Mouse (Mus musculus) olfactory bulb, adult 2 months (tissue): ENCODE results near the gene Slc26a1. TPM values are rescaled to one million over a fixed set of nuclear protein-coding genes. Genes with fewer than 3 reads are reported as not detected.

Experiments used
- H3K27ac ChIP-seq: fragments of 200-500 bp; 2 replicates; pipeline ENCODE4 v1.5.1; 2012; ENCODE audit warnings: low read depth, low read length; ENCODE audit not compliant: insufficient read depth
- H3K4me1 ChIP-seq: fragments of 200-500 bp; 2 replicates; pipeline ENCODE4 v1.6.1; 2012; ENCODE audit warnings: low read length; ENCODE audit not compliant: control insufficient read depth, insufficient read depth
- H3K4me3 ChIP-seq: fragments of 200-500 bp; 2 replicates; pipeline ENCODE4 v1.5.1; 2012; ENCODE audit warnings: mild to moderate bottlenecking, low read depth, low read length, moderate library complexity; ENCODE audit not compliant: insufficient read depth
- CTCF ChIP-seq: fragments of 200-500 bp; IDR thresholded peaks from 2 replicates; pipeline ENCODE4 v1.5.1; 2012; ENCODE audit warnings: low read depth, mild to moderate bottlenecking, low read length, moderate library complexity; ENCODE audit not compliant: insufficient read depth
- POLR2A ChIP-seq: fragments of 200-500 bp; IDR thresholded peaks from 2 replicates; pipeline ENCODE4 v1.6.1; 2012; ENCODE audit warnings: mild to moderate bottlenecking, low read depth, low read length, moderate library complexity; ENCODE audit not compliant: insufficient read depth
- WGBS: fragments of 180-500 bp; shearing (Covaris S2); methylation state at CpG from one replicate; pipeline ENCODE4 v1.1.7; 2018; 5-methylcytosine and 5-hydroxymethylcytosine counted together
- polyA plus RNA-seq: library from polyadenylated mRNA; stranded (reverse); fragments of >200 nt; gene quantifications from 2 replicates; pipeline ENCODE4 v1.2.4, GENCODE M21; 2012; ENCODE audit warnings: low replicate concordance; ENCODE audit not compliant: missing spikeins, insufficient read depth, insufficient read length

The Slc26a1 gene
- polyA plus RNA-seq, 1 experiment, result not detected

GRCm38 (mm10) chr5:108708981-108709731, 33.8 kb upstream of the Slc26a1 start:
- TF ChIP-seq POLR2A (no peak), CTCF (no peak)
- no peak overlapping the region for H3K27ac ChIP-seq
- WGBS, result 64% methylated on average over 6 of the region's 6 CpGs

GRCm38 (mm10) chr5:108708419-108708818, 33.0 kb upstream of the Slc26a1 start:
- H3K4me1 ChIP-seq, result no peaks in the 10 kb centered on the region
- no peak overlapping the region for H3K27ac ChIP-seq
- TF ChIP-seq POLR2A (no peak), CTCF (no peak)
- no peak overlapping the region for H3K4me3 ChIP-seq
- WGBS, result 97% methylated on average over 1 of the region's 1 CpGs

More at GRCm38 (mm10) chr5:108708981-108709731, 33.8 kb upstream of the Slc26a1 start:
- no peak overlapping the region for H3K4me3 ChIP-seq
- 0 out of 2 replicates have a peak, but pooled peaks cover 3% of the 10 kb centered on the region for H3K4me1 ChIP-seq

- H3K4me1 ChIP-seq, result no peaks in the 10 kb centered on the region
- WGBS, result 89% methylated on average over 2 of the region's 2 CpGs
- no peak overlapping the region for H3K4me3 ChIP-seq
- TF ChIP-seq POLR2A, result no peak
- TF ChIP-seq CTCF, result no peak
- H3K27ac ChIP-seq, result no peak overlapping the region
These were observed 32.4 kb upstream of the Slc26a1 start for GRCm38 (mm10) chr5:108707758-108708157.

- no peak overlapping the region for H3K27ac ChIP-seq
- 88% methylated on average over 12 of the region's 12 CpGs for WGBS
- H3K4me3 ChIP-seq, result no peak overlapping the region
- no peak for TF ChIP-seq CTCF
- TF ChIP-seq POLR2A, result no peak
- no peaks in the 10 kb centered on the region for H3K4me1 ChIP-seq
These were observed 28.6 kb upstream of the Slc26a1 start for GRCm38 (mm10) chr5:108703754-108704626.

- no peak overlapping the region for H3K27ac ChIP-seq
- no peak for TF ChIP-seq CTCF
- no peak for TF ChIP-seq POLR2A
- WGBS, result 77% methylated on average over 10 of the region's 10 CpGs
- no peaks in the 10 kb centered on the region for H3K4me1 ChIP-seq
- no peak overlapping the region for H3K4me3 ChIP-seq
These were observed 26.1 kb upstream of the Slc26a1 start for GRCm38 (mm10) chr5:108701341-108702021.

- TF ChIP-seq POLR2A, result no peak
- no peak for TF ChIP-seq CTCF
- Histone ChIP-seq H3K4me1 (peaks cover 3% of the 10 kb centered on the region; the same call in 1 of the 2 replicates), H3K27ac (no peak overlapping the region), H3K4me3 (no peak overlapping the region)
- WGBS, result 69% methylated on average over 3 of the region's 3 CpGs
These were observed 25.0 kb upstream of the Slc26a1 start for GRCm38 (mm10) chr5:108700346-108700745.

GRCm38 (mm10) chr5:108697341-108697753, 22.0 kb upstream of the Slc26a1 start:
- TF ChIP-seq CTCF, result no peak
- TF ChIP-seq POLR2A, result no peak
- Histone ChIP-seq H3K27ac (no peak overlapping the region), H3K4me1 (peaks cover 12% of the 10 kb centered on the region), H3K4me3 (no peak overlapping the region)
- WGBS, result 66% methylated on average over 4 of the region's 4 CpGs

DNA sequence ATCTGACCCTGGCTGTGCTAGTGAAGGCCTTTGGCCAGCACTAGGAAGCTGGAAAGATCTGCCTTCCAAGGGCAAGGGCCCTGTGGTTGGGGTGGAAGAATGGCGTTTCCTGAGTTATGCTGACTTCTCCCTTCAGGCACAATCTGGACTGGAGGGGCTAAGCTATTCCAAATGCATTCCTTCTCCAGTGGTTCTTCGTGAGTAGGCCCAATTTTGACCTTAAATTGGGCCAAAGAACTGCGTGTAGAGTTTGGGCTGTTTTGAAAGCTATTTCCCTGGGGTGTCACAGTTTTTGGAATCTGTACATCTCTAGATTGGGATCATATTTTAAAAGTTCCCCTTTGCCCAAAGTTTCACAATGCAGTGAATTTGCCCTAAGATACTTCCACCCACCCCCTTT, 21.2 kb upstream of the Slc26a1 start:
- no peak overlapping the region for H3K27ac ChIP-seq
- 82% methylated on average over 3 of the region's 3 CpGs for WGBS
- peaks cover 12% of the 10 kb centered on the region for H3K4me1 ChIP-seq
- TF ChIP-seq CTCF (no peak), POLR2A (no peak)
- no peak overlapping the region for H3K4me3 ChIP-seq

GRCm38 (mm10) chr5:108695861-108696260, 20.5 kb upstream of the Slc26a1 start:
- Histone ChIP-seq H3K27ac (no peak overlapping the region), H3K4me1 (peaks cover 12% of the 10 kb centered on the region), H3K4me3 (no peak overlapping the region)
- no peak for TF ChIP-seq CTCF
- no peak for TF ChIP-seq POLR2A
- 96% methylated on average over 12 of the region's 12 CpGs for WGBS
